Mouse (Mus musculus): ENCODE results near the gene Olfr314. TPM values are rescaled to one million over a fixed set of nuclear protein-coding genes. Genes with fewer than 3 reads are reported as not detected.
"Not testable (repeated sequence)": the region's sequence is repeated elsewhere in the genome, so short reads cannot be mapped to it uniquely, and the experiment has no call there.

Gene Olfr314
- total RNA-seq, 2 experiments from 2014 or later: not detected

DNA sequence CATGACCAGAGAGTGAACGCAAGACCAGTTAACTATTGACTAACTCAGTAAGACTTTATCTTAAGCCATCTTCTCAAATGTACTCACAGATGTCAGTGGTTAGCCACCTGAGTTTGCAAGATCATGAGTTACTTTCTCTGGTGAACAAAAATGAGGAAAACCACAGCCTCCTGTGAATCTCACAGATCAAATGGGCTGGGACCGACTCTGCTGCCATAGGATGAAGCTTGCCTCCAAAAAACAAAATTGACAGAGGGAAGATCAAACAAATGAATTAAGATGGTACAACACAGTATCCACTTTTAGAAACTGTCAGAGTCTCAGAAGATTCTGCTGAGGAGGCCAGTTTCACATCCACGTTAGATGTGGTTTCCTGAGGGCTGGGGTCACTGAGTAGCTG is 47.0 kb downstream of the Olfr314 start:
- no peak for DNase-seq
- intact Hi-C loops (cut with DNase I): no loop called here

DNA sequence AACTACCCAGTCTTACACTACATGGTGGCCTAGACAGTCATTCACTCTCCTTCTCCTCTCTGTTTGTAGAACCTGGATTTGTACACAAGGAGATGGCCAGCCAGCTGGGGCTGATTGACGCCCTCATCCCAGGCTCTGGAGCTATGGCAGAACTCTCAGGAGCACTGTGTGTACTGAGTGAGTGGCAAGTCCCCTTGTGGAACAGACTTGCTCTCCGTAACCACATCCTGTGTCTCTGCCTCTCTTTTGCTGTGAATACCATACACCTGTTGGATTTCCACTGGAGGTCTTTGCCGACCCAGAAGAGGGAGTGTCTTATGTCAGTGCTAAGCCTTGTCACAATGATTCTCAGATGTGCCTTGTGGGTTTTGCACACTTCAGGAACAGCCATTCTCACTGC is 49.8 kb downstream of the Olfr314 start:
- DNase-seq; intact Hi-C loops (cut with DNase I): not testable (repeated sequence)

Other genes with a start within 250 kb of the Olfr314 start
- gene Olfr330, start 248.1 kb upstream of the Olfr314 start, total RNA-seq (2021): not detected
- gene Olfr329-ps, start 236.5 kb upstream of the Olfr314 start, total RNA-seq (2021): not detected
- gene Olfr328, start 227.3 kb upstream of the Olfr314 start, total RNA-seq (2021): not detected
- not detected for gene Olfr224, start 212.4 kb upstream of the Olfr314 start, total RNA-seq (2021)
- gene Olfr325, start 205.2 kb upstream of the Olfr314 start, total RNA-seq (2021): not detected
- not detected for gene Olfr324, start 187.8 kb upstream of the Olfr314 start, total RNA-seq (2021)
- gene 2210407C18Rik, start 166.9 kb upstream of the Olfr314 start, total RNA-seq (2021): not detected
- gene Olfr323, start 152.5 kb upstream of the Olfr314 start, total RNA-seq (2021): not detected
- not detected for gene Trim58, start 142.5 kb upstream of the Olfr314 start, total RNA-seq (2021)
- not detected for gene Olfr322, start 124.2 kb upstream of the Olfr314 start, total RNA-seq (2021)
- not detected for gene Olfr320, start 101.9 kb upstream of the Olfr314 start, total RNA-seq (2021)
- not detected for gene Olfr319, start 83.8 kb upstream of the Olfr314 start, total RNA-seq (2021)
- gene Olfr318, start 58.9 kb upstream of the Olfr314 start, total RNA-seq (2021): not detected
- not detected for gene Olfr317, start 43.7 kb upstream of the Olfr314 start, total RNA-seq (2021)
- gene Olfr316, start 30.2 kb upstream of the Olfr314 start, total RNA-seq (2021): not detected
- not detected for gene Olfr315, start 9.8 kb upstream of the Olfr314 start, total RNA-seq (2021)
- not detected for gene Fam183b, start 19.0 kb downstream of the Olfr314 start, total RNA-seq (2021)
- gene Olfr313, start 32.0 kb downstream of the Olfr314 start, total RNA-seq (2021): not detected
- not detected for gene Olfr312, start 46.3 kb downstream of the Olfr314 start, total RNA-seq (2021)
- not detected for gene Olfr311, start 56.3 kb downstream of the Olfr314 start, total RNA-seq (2021)
- gene Gm12258, start 64.2 kb downstream of the Olfr314 start, total RNA-seq (2021): 1 to 10 TPM in 1 of 2 experiments, under 1 TPM in 1; 0.69 to 1.1 TPM
- 1 to 10 TPM in 1 of 2 experiments, under 1 TPM in 1; 0.74 to 1.2 TPM for gene 2810021J22Rik, start 84.3 kb downstream of the Olfr314 start, total RNA-seq (2021)
- gene Zfp39, start 121.3 kb downstream of the Olfr314 start, total RNA-seq (2021): 1 to 10 TPM; 2.0 to 3.2 TPM
- not detected for gene Btnl10, start 135.0 kb downstream of the Olfr314 start, total RNA-seq (2021)
- 10 to 100 TPM; 86.9 to 96.5 TPM for gene Rnf187, start 156.0 kb downstream of the Olfr314 start, total RNA-seq (2021)
- gene Hist3h2ba, start 166.0 kb downstream of the Olfr314 start, total RNA-seq (2021): 1 to 10 TPM; 1.1 to 1.5 TPM
- gene Hist3h2a, start 171.7 kb downstream of the Olfr314 start, total RNA-seq (2021): 10 to 100 TPM in 1 of 2 experiments, 1 to 10 TPM in 1; 9.5 to 10.5 TPM
- under 1 TPM; 0.13 to 0.17 TPM for gene Trim17, start 171.7 kb downstream of the Olfr314 start, total RNA-seq (2021)
- gene Trim11, start 195.1 kb downstream of the Olfr314 start, total RNA-seq (2021): 1 to 10 TPM; 5.6 to 7.4 TPM

All from gastrocnemius, postnatal 36 days (tissue).